Mouse (Mus musculus): ENCODE measurements around the gene Btg2. TPM values are rescaled to one million over a fixed set of nuclear protein-coding genes. Genes with fewer than 3 reads are reported as not detected.
A peak's percentile ranks its signal among the peaks of the same experiment; 100 is the strongest.

The Btg2 gene
- polyA plus RNA-seq, 1 experiment, result 13.9 TPM

DNA sequence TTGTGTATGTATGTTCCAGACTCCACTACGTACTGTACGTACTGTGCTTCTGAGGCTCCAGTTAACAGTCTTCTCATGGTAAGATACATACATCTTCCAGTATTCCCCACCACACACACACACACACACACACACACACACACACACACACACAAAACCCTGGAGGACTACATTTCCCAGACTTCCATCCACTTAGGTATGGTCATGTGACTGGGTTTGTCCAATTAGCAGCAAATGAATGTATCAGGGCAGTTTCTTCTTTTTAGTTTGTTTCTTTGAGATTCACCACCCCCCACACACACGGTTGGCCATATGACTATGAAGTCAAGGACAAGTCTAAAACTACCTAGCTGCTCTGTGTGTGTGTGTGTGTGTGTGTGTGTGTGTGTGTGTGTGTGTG, 31.1 kb upstream of the Btg2 start:
- H3K4me3 ChIP-seq (replicated peaks), result no peak overlapping the region
- H3K4me1 ChIP-seq, result peaks cover 25% of the 10 kb centered on the region
- no peaks in the 10 kb centered on the region for H3K9me3 ChIP-seq
- TF ChIP-seq GATA1 (IDR thresholded peaks at IDR 0.05; ENCODE audit: borderline replicate concordance, low read length), result no peak
- no peak for TF ChIP-seq FLI1 (IDR thresholded peaks at IDR 0.05; ENCODE audit: low read length)
- H3K27me3 ChIP-seq (replicated peaks), result peaks cover 40% of the 10 kb centered on the region
- H3K36me3 ChIP-seq (replicated peaks; ENCODE audit: low read length), result no peaks in the 10 kb centered on the region

GRCm38 (mm10) chr1:134107777-134108176, 28.9 kb upstream of the Btg2 start:
- H3K36me3 ChIP-seq (replicated peaks; ENCODE audit: low read length), result no peaks in the 10 kb centered on the region
- H3K9me3 ChIP-seq, result no peaks in the 10 kb centered on the region
- H3K4me3 ChIP-seq (replicated peaks), result no peak overlapping the region
- peaks cover 47% of the 10 kb centered on the region for H3K4me1 ChIP-seq
- peaks cover 22% of the 10 kb centered on the region for H3K27me3 ChIP-seq (replicated peaks)
- TF ChIP-seq GATA1 (IDR thresholded peaks at IDR 0.05; ENCODE audit: borderline replicate concordance, low read length) (no peak), FLI1 (IDR thresholded peaks at IDR 0.05; ENCODE audit: low read length) (no peak)

DNA sequence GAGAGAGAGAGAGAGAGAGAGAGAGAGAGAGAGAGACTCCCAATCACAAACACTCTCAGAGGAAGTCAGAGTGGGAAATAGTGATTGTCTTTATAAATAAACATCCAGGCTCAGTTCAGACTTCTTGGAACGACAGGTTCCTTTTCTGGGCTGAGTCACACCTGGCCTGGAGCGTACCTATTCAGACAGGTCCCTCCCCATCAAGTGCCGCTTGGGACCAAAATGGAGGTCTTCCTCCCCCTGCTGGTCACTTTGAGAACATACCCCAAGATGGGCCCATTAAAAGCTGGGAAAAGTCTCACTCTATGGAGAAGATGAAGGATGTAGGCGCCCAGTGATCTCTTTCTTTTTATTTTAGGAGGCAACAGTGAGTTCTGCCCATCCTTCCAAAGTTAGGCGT, 27.8 kb upstream of the Btg2 start:
- Histone ChIP-seq H3K27me3 (replicated peaks) (peaks cover 17% of the 10 kb centered on the region), H3K4me3 (replicated peaks) (no peak overlapping the region), H3K4me1 (peaks cover 54% of the 10 kb centered on the region), H3K36me3 (replicated peaks; ENCODE audit: low read length) (no peaks in the 10 kb centered on the region), H3K9me3 (no peaks in the 10 kb centered on the region)
- TF ChIP-seq FLI1 (IDR thresholded peaks at IDR 0.05; ENCODE audit: low read length), result no peak
- no peak for TF ChIP-seq GATA1 (IDR thresholded peaks at IDR 0.05; ENCODE audit: borderline replicate concordance, low read length)

- H3K4me3 ChIP-seq (replicated peaks), result no peak overlapping the region
- peaks cover 17% of the 10 kb centered on the region for H3K27me3 ChIP-seq (replicated peaks)
- no peaks in the 10 kb centered on the region for H3K9me3 ChIP-seq
- TF ChIP-seq GATA1 (IDR thresholded peaks at IDR 0.05; ENCODE audit: borderline replicate concordance, low read length), result no peak
- no peak for TF ChIP-seq FLI1 (IDR thresholded peaks at IDR 0.05; ENCODE audit: low read length)
- H3K4me1 ChIP-seq, result peaks cover 62% of the 10 kb centered on the region
- H3K36me3 ChIP-seq (replicated peaks; ENCODE audit: low read length), result no peaks in the 10 kb centered on the region
Observed at GRCm38 (mm10) chr1:134105764-134106430, 27.0 kb upstream of the Btg2 start.

DNA sequence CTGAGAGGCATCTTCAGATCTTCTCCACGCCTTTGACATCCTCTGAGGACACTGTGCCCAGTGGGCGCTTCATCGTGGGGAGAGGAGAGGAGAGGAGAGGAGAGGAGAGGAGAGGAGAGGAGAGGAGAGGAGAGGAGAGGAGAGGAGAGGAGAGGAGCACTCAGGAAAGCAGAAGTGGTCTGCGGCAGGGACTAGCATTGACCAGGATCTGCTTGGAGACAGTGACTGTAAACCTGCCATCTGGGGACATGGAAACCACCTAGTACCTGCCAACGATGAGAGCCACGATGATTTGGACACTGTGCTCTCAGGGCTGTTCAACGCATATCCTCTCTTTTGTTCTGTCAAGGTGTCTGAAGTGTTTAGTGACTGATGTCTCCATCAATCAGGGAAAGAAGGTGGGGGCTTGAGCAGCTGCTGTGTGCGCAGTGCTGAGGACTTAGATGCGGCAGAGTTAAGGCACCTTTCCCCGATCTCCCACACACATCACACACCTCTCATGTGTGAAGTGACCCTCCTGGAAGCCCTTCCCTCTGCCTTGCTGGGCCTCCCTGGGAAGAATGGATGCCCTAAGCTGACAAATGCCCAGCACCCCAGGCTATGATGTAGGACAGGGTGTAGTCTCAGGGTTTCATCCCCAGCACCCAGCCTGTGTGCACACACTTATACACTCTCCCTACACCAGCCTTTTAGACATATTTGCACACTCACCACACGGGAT, 26.3 kb upstream of the Btg2 start:
- H3K36me3 ChIP-seq (replicated peaks; ENCODE audit: low read length), result no peaks in the 10 kb centered on the region
- H3K4me3 ChIP-seq (replicated peaks), result peak overlapping the region; percentile 3
- H3K4me1 ChIP-seq, result peaks cover 63% of the 10 kb centered on the region
- H3K27me3 ChIP-seq (replicated peaks), result peaks cover 17% of the 10 kb centered on the region
- H3K9me3 ChIP-seq, result no peaks in the 10 kb centered on the region
- TF ChIP-seq FLI1 (IDR thresholded peaks at IDR 0.05; ENCODE audit: low read length) (no peak), GATA1 (IDR thresholded peaks at IDR 0.05; ENCODE audit: borderline replicate concordance, low read length) (no peak)

- H3K4me1 ChIP-seq, result peaks cover 76% of the 10 kb centered on the region
- H3K36me3 ChIP-seq (replicated peaks; ENCODE audit: low read length), result no peaks in the 10 kb centered on the region
- H3K4me3 ChIP-seq (replicated peaks), result no peak overlapping the region
- H3K27me3 ChIP-seq (replicated peaks), result peaks cover 17% of the 10 kb centered on the region
- H3K9me3 ChIP-seq, result no peaks in the 10 kb centered on the region
- TF ChIP-seq FLI1 (IDR thresholded peaks at IDR 0.05; ENCODE audit: low read length) (no peak), GATA1 (IDR thresholded peaks at IDR 0.05; ENCODE audit: borderline replicate concordance, low read length) (no peak)
Observed at GRCm38 (mm10) chr1:134103861-134104260, 24.9 kb upstream of the Btg2 start.

- Histone ChIP-seq H3K4me3 (replicated peaks) (no peak overlapping the region), H3K9me3 (no peaks in the 10 kb centered on the region), H3K36me3 (replicated peaks; ENCODE audit: low read length) (no peaks in the 10 kb centered on the region), H3K27me3 (replicated peaks) (peaks cover 6% of the 10 kb centered on the region), H3K4me1 (peaks cover 94% of the 10 kb centered on the region)
- TF ChIP-seq GATA1 (IDR thresholded peaks at IDR 0.05; ENCODE audit: borderline replicate concordance, low read length) (no peak), FLI1 (IDR thresholded peaks at IDR 0.05; ENCODE audit: low read length) (no peak)
Observed at GRCm38 (mm10) chr1:134101593-134101992, 22.7 kb upstream of the Btg2 start.

GRCm38 (mm10) chr1:134100928-134101327, 22.0 kb upstream of the Btg2 start:
- TF ChIP-seq GATA1 (IDR thresholded peaks at IDR 0.05; ENCODE audit: borderline replicate concordance, low read length) (no peak), FLI1 (IDR thresholded peaks at IDR 0.05; ENCODE audit: low read length) (no peak)
- H3K27me3 ChIP-seq (replicated peaks), result peaks cover 3% of the 10 kb centered on the region
- H3K4me1 ChIP-seq, result peaks cover 96% of the 10 kb centered on the region
- no peaks in the 10 kb centered on the region for H3K9me3 ChIP-seq
- no peak overlapping the region for H3K4me3 ChIP-seq (replicated peaks)
- H3K36me3 ChIP-seq (replicated peaks; ENCODE audit: low read length), result no peaks in the 10 kb centered on the region

DNA sequence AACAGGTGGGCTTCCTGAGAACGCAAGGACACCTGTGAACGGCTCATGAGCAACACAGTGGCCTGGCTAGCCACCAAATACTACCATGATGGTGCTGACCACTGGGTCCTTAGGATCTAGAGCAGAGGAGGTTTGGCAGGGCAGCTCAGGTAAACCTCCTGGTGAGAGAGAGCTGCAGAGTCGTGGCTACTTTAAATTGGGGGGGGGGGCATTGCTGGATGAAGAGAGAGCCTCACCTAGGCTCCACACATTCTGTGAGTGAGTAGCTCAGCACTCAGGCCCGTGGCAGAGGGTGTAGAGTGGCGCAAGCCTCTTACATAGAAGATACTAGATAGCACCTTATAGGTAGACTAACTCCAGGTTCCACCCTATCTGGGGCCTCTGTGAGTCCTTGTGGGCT, 21.5 kb upstream of the Btg2 start:
- TF ChIP-seq GATA1 (IDR thresholded peaks at IDR 0.05; ENCODE audit: borderline replicate concordance, low read length), result no peak
- TF ChIP-seq FLI1 (IDR thresholded peaks at IDR 0.05; ENCODE audit: low read length), result no peak
- Histone ChIP-seq H3K27me3 (replicated peaks) (peaks cover 1% of the 10 kb centered on the region), H3K4me1 (peaks cover 96% of the 10 kb centered on the region), H3K36me3 (replicated peaks; ENCODE audit: low read length) (no peaks in the 10 kb centered on the region), H3K9me3 (no peaks in the 10 kb centered on the region), H3K4me3 (replicated peaks) (no peak overlapping the region)

DNA sequence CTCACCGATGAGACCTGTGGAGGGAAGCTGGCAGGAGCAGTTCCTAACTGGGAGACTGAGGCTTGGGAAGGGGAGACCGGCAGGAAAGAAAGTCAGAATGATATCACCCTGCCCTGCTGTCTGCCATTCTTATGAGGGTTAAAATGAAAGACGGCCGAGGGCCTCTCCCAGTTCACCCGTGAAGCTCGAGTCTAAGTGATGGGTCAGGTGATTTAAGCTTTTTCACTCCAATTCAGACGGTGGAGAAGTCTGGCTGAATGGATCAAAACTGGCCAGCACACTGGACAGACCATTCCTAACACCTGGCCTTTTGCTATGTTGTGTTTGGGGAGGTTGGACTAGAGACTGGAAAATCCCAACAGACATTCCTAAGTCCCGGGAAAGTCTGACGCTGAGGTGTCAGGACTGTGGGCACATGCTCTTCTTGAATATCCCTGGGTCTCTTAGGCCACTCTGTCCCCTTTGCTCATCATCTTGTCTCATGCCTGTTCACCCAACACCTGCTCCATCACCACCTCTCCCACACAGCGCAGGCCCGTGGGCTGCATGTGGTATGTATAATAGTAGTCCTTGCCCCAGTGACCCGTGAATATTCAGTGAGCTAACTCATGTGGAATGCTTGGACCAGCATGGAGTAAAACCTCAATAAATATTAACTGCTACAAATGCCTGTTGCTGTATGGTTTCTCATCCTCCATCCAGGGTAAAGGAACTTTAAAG, 20.8 kb upstream of the Btg2 start:
- Histone ChIP-seq H3K4me1 (peaks cover 96% of the 10 kb centered on the region), H3K4me3 (replicated peaks) (peak overlapping the region; percentile 91), H3K9me3 (no peaks in the 10 kb centered on the region), H3K36me3 (replicated peaks; ENCODE audit: low read length) (no peaks in the 10 kb centered on the region), H3K27me3 (replicated peaks) (no peaks in the 10 kb centered on the region)
- TF ChIP-seq GATA1 (IDR thresholded peaks at IDR 0.05; ENCODE audit: borderline replicate concordance, low read length) (no peak), FLI1 (IDR thresholded peaks at IDR 0.05; ENCODE audit: low read length) (no peak)
